Mouse (Mus musculus) fat pad, adult 2 months (tissue): Measurements from ENCODE around the gene Arglu1.

Source experiments
- DNase-seq: peaks from one replicate; pipeline ENCODE4 v3.0.0-alpha.2; 2011; ENCODE audit warnings: low read depth, low spot score; ENCODE audit errors: extremely low read depth

The Arglu1 gene

DNA sequence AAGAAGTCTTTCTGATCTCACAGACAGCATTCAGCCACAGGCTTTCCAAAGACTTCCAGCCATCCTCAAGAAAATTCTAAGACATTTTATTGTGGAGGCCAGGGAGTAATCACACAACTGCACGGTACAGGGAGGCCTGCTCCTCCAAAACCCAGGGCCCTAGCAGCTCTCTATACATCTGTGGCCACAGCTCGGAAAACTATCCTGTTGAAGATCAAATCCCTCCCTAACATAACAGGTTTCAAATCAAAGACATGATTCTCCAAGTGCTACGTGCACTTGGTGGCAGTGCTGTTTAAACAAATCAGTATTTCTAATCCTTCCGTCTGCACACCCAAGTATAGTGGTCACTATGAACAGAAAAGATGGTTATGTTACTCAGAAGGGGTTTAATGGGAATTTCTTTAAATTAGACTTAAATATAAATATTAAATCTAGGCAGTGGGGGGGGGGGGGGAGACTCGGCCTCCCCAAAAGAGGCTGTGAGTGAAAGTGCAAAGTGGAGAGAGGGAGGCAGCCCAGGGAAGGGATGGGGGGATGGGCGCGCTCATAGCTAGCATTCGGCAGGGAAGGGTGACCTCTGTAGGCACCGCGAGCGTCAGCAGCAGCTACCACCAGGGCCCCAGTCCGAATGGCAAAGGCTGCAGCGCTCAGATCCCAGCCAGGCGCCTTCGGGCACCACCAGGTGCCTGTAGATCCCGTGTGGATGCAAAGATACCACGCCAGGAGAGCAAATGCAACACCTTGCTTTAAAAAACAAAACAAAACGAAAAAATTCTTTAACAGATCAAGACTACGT is 31.7 kb downstream of the Arglu1 start:
- no peak for DNase-seq

GRCm38 (mm10) chr8:8657692-8658355 is 32.5 kb downstream of the Arglu1 start:
- no peak for DNase-seq

- DNase-seq, result no peak
Measured at GRCm38 (mm10) chr8:8656578-8657441, 33.5 kb downstream of the Arglu1 start.

GRCm38 (mm10) chr8:8655346-8656340 is 34.7 kb downstream of the Arglu1 start:
- DNase-seq, result no peak

- DNase-seq, result no peak
Measured at GRCm38 (mm10) chr8:8653906-8654489, 36.3 kb downstream of the Arglu1 start.

DNA sequence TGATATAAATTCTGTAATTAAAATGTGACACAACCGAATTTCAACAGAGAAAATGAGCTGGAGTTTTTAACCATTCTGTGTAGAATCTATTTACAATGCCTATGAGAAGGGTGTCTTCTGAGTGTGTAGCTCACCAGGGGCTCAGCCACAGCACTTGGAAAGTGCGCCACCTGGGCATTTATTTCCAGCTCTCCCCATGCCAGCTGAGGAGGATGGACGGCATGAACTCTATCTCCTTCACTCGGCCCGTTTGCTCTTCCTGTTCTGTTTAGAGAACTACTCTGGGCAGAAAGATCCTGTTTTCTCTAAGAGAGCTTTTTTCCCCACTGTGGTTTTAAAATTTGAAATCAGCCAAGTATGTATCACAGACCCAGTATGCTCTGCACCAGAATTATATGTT is 37.0 kb downstream of the Arglu1 start:
- DNase-seq, result no peak

DNA sequence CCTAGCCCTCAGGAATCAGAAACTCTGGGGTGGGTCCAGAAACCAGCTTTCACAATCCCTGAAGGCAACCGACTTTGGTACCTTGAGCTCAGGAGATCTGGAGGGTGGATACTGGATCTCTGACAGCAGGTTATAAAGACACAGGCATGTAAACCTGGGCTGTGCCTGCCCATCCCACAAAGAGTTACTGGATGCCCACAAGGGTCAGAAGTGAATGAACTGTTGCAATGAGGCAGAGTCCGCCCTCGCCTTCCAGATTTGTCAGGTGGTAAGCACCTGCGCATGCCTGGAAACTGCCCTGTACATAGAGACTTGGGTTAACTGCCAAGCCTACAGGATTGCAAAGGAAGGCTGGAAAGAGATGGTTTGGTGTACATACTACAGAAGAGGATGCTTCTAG is 37.9 kb downstream of the Arglu1 start:
- no peak for DNase-seq

GRCm38 (mm10) chr8:8649944-8650343 is 40.4 kb downstream of the Arglu1 start:
- no peak for DNase-seq

- no peak for DNase-seq
Measured at GRCm38 (mm10) chr8:8649536-8649935, 40.8 kb downstream of the Arglu1 start.

GRCm38 (mm10) chr8:8648686-8649085 is 41.6 kb downstream of the Arglu1 start:
- DNase-seq, result peak; percentile 92

- DNase-seq, result no peak
Measured at GRCm38 (mm10) chr8:8647824-8648223, 42.5 kb downstream of the Arglu1 start.

DNA sequence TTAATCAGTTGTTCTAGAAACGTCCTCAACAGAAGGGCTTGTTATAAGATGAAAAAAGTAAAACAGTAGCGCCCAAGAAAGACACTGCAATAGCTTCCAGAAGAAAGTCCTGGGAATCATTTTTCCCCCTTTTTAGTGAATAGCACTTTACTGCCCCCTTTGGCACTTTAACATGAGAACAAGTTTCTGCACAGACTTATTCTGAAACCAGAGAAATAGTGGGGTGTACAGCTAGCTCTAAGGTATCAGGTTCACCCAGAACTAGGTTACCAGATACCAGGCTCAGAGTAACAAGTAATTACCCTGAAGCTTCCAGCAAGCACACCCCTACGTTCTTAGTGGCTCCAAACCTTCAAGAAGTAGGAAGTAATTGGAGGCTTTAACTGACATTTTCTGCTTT is 43.0 kb downstream of the Arglu1 start:
- no peak for DNase-seq

GRCm38 (mm10) chr8:8644160-8644915 is 46.0 kb downstream of the Arglu1 start:
- no peak for DNase-seq

GRCm38 (mm10) chr8:8640264-8640588 is 50.1 kb downstream of the Arglu1 start:
- DNase-seq, result no peak

DNA sequence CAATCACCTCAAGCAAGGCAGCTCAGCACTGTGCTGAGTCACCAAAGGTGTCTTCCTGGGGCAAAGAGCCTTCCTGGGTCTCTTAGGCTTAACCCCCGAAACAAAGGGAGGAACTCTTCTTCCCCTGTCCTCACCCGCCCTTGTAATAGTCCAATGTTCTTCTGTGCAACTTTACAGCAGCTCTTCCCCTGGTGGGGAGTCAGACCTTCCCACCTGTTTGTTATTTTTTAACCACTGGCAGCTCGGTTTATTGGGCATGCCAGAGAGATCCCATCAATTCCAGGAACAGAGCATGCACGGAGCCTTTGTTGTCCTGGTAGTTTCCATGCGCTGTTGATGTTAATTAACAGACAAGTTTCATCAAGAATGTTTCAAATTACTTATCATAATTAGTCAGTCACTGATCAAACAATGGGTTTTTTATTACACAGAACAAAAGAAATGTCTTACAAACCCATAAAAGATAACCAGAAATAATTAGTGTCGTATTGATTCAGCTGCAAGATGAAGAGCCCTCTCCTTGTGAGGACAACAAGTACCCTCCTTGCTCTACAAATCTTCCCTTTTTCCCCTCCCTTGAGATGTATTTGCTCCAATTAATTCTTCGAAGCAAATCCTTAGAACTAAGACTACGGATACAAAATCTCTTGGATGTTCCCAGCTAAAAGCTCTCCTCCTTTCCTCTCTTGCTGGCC is 50.6 kb downstream of the Arglu1 start:
- DNase-seq, result no peak

DNA sequence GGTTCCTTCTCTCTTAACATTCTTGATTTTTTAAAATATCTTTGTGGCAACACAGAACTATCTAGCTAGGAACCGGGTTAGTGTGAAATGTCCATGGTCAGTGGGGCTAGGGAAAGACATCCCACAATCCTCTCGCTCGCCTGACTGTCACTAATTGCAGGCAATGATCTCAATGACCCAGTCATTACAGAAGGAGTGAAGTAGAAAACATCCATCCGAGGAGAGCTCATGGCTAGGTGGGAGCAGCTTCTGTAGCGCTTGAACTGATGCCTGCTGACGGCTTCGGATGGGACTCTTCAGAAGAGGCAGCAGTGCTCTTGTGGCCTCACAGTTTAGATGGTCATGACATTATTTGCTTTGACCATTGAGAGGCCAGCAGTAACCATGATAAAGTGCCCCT is 58.9 kb downstream of the Arglu1 start:
- DNase-seq, result no peak

DNA sequence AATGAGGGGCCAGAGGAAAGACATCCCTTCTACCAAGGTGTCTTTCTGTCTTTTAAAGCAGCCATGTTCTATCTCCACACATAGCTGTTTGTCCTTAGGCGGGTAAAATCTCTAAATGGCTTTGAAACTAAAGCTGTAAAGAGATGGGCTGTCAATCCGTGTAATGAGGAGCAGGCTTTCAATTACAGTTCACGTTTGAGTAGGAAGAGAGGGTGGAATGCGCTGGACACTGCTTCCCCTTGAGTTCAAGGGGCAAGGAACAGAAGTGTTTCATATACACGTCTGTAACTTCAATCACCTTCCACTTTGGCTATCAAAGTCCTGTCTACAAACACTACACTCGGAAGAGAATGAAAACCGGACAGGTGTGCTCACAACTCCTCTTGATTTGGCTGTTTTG is 66.3 kb downstream of the Arglu1 start:
- DNase-seq, result no peak

GRCm38 (mm10) chr8:8623486-8623885 is 66.8 kb downstream of the Arglu1 start:
- no peak for DNase-seq

DNA sequence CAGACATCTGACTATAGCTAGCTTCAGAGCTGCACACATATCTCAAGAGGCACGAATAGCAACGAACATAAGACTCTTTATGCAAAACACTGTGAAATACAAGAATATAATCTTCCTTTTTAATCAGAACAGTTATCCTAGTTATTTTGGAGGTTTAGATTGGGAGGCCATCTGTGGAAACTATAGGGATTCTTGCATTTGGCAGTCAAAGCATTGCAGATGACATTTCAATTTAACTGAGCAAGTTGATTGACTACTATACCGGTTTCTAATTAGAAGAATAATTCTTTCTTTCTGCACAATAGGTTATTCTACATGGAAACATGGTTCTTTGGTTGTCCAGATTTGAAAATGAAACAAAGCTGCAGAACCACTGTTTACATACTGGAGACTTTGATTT is 67.8 kb downstream of the Arglu1 start:
- no peak for DNase-seq
